Mouse (Mus musculus) intestine, embryonic 15.5 days (tissue): ENCODE results near the gene Dpyd. TPM values are rescaled to one million over a fixed set of nuclear protein-coding genes. Genes with fewer than 3 reads are reported as not detected.

Experiments used
- ATAC-seq: fragments of 200-750 bp; cut with Nextera tagmentation; 2 replicates; pipeline ENCODE4 v1.8.0; 2017; ENCODE audit warnings: moderate TSS enrichment, moderate library complexity
- H3K27ac ChIP-seq: fragments of 300-500 bp; sonication (generic); 2 replicates; pipeline ENCODE4 v1.5.1; 2015; ENCODE audit warnings: mild to moderate bottlenecking, inconsistent platforms
- H3K27me3 ChIP-seq: fragments of 300-500 bp; sonication (generic); replicated peaks from 2 replicates; pipeline ENCODE4 v1.6.1; 2015; ENCODE audit warnings: inconsistent platforms
- H3K36me3 ChIP-seq: fragments of 300-500 bp; sonication (generic); 2 replicates; pipeline ENCODE4 v1.6.1; 2015; ENCODE audit warnings: inconsistent platforms
- H3K4me1 ChIP-seq: fragments of 300-500 bp; sonication (generic); replicated peaks from 2 replicates; pipeline ENCODE4 v1.6.1; 2015; ENCODE audit warnings: inconsistent platforms
- H3K4me2 ChIP-seq: fragments of 300-500 bp; sonication (generic); replicated peaks from 2 replicates; pipeline ENCODE4 v1.6.1; 2015; ENCODE audit warnings: mild to moderate bottlenecking, inconsistent platforms
- H3K4me3 ChIP-seq: fragments of 300-500 bp; sonication (generic); replicated peaks from 2 replicates; pipeline ENCODE4 v1.5.1; 2015; ENCODE audit warnings: inconsistent platforms
- H3K9ac ChIP-seq: fragments of 300-500 bp; sonication (generic); 2 replicates; pipeline ENCODE4 v1.6.1; 2015; ENCODE audit warnings: inconsistent platforms
- H3K9me3 ChIP-seq: fragments of 300-500 bp; sonication (generic); 2 replicates; pipeline ENCODE4 v1.6.1; 2016; ENCODE audit warnings: inconsistent platforms
- WGBS: fragments of 180-500 bp; shearing (Covaris S2); methylation state at CpG from one replicate; pipeline ENCODE4 v1.1.7; 2015; 5-methylcytosine and 5-hydroxymethylcytosine counted together
- polyA plus RNA-seq: library from polyadenylated mRNA; unstranded; fragments of >200 nt; fragmentation: Nextera tagmentation; extraction: Ambion mirVana; gene quantifications from 2 replicates; pipeline ENCODE4 v1.2.1, GENCODE M21; 2015

Gene Dpyd
- polyA plus RNA-seq, 1 experiment from 2014 or later, result 24.2 TPM

DNA sequence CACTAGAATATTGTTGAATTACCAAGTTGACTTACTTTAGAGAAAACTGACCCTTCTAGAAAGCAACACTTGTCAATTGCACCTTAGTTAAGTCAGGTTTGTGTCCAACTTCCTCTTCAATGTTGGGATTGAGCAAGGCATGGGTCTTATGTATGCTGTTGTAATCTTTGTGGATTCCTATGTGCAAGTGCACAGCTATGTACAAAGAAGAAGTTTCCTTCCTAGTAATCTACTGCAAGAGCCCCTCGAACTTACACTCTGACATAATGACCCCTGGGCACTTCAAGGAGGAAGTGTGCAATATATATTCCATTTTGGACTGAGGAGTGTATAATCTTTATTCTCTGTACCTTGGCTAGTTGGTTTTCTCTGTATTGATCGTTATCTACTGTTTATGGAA is 191.7 kb downstream of the Dpyd start:
- Histone ChIP-seq H3K4me3 (no peak overlapping the region), H3K27ac (no peak overlapping the region), H3K27me3 (no peaks in the 10 kb centered on the region), H3K9me3 (no peaks in the 10 kb centered on the region), H3K4me2 (no peak overlapping the region), H3K9ac (no peak overlapping the region), H3K4me1 (no peaks in the 10 kb centered on the region), H3K36me3 (no peaks in the 10 kb centered on the region)
- no peak for ATAC-seq
- WGBS, result 84% methylated on average over 2 of the region's 2 CpGs

DNA sequence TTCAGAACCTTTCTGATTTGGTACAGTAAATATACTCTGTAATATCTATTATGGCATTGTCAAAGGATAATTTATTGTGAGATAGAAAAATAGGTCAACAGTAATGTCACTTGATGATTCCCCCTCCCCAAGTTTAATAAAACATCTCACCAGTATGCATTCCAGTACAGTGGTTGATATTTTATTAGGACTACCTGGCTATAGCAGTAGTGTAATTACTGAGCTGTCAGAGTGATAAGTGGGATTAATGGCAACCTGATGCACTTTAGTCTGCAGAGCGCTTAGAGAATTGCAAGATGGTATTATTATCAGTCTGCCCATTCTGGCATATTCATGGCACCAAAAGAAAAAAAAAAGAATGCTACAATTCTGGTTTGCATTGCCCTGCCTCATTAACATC is 194.2 kb downstream of the Dpyd start:
- no peak for ATAC-seq
- H3K9ac ChIP-seq, result no peak overlapping the region
- no peaks in the 10 kb centered on the region for H3K9me3 ChIP-seq
- H3K4me1 ChIP-seq, result no peaks in the 10 kb centered on the region
- H3K36me3 ChIP-seq, result no peaks in the 10 kb centered on the region
- H3K4me2 ChIP-seq, result no peak overlapping the region
- H3K4me3 ChIP-seq, result no peak overlapping the region
- no peaks in the 10 kb centered on the region for H3K27me3 ChIP-seq
- WGBS, result 58% methylated on average over 1 of the region's 1 CpGs
- no peak overlapping the region for H3K27ac ChIP-seq

DNA sequence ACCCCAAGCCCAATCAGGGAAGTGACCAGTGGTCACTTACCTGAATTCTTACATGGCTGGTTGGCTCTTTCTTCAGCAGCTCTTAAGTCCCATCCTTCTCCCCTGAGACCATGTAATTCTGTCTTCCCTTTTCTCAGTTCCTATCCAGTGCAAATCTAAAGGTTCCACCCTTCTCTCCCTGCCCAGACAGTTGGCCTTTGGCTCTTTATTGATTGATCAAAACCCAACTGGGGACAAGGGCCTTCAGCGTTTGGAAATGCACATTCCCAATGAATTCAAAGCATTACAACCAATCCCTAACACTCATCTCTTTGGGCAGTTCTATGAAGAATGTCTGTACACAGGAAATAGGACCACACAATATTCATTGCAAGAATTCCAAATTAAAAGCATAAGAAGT is 251.0 kb downstream of the Dpyd start:
- WGBS, result 82% methylated on average over 1 of the region's 1 CpGs
- Histone ChIP-seq H3K27ac (no peak overlapping the region), H3K4me3 (no peak overlapping the region), H3K36me3 (no peaks in the 10 kb centered on the region), H3K4me2 (no peak overlapping the region), H3K4me1 (no peaks in the 10 kb centered on the region), H3K9me3 (no peaks in the 10 kb centered on the region), H3K27me3 (no peaks in the 10 kb centered on the region), H3K9ac (no peak overlapping the region)
- ATAC-seq, result no peak

GRCm38 (mm10) chr3:118850613-118851527 is 288.9 kb downstream of the Dpyd start:
- WGBS, result 59% methylated on average over 4 of the region's 4 CpGs

DNA sequence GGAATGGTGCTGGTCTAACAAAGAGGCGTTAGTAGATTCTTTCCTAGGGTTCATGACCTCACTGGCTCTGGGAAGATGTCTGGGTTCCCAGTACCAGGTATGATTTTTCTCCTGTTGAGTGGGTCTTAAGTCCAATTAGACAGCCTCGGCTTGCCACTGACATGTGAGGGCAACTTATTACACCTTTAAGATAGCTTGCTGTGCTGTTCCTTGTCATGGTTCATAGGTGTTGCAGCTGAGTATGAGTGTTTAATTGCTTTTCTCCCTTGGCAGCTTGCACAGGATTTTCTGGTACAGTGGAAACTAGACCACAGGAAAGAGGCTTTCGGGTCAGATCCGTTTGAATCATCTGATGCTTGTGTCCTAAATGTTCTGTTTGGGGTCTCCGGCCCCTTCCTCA is 290.8 kb downstream of the Dpyd start:
- Histone ChIP-seq H3K27ac (no peak overlapping the region), H3K4me1 (no peaks in the 10 kb centered on the region), H3K27me3 (no peaks in the 10 kb centered on the region), H3K4me3 (no peak overlapping the region), H3K4me2 (no peak overlapping the region), H3K9me3 (no peaks in the 10 kb centered on the region), H3K9ac (no peak overlapping the region), H3K36me3 (no peaks in the 10 kb centered on the region)
- no peak for ATAC-seq
- WGBS, result 85% methylated on average over 5 of the region's 5 CpGs

More at GRCm38 (mm10) chr3:118850613-118851527, 288.9 kb downstream of the Dpyd start:
- Histone ChIP-seq H3K36me3 (no peaks in the 10 kb centered on the region), H3K27ac (no peak overlapping the region), H3K9ac (no peak overlapping the region), H3K9me3 (no peaks in the 10 kb centered on the region), H3K27me3 (no peaks in the 10 kb centered on the region), H3K4me1 (no peaks in the 10 kb centered on the region), H3K4me2 (no peak overlapping the region), H3K4me3 (no peak overlapping the region)
- ATAC-seq, result no peak

DNA sequence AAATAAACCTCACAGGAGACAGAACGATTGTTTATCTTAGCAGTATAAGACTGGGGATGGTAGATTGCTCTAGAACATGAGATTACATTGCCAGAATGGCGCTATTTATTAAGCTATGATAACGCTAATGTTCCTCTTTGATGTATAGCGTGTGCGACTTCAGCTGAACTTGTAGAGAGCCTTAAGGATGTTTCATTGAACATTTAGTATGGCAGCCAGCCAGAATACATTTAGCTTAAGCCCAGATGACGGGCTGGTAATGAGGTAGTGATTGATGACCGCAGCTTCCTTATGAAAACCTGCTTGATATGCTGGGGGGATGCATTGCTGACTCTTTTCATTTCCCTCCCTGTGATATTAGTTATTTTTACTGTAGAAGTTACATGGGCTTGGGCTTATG is 293.5 kb downstream of the Dpyd start:
- H3K36me3 ChIP-seq, result no peaks in the 10 kb centered on the region
- H3K9ac ChIP-seq, result no peak overlapping the region
- no peak overlapping the region for H3K27ac ChIP-seq
- no peaks in the 10 kb centered on the region for H3K27me3 ChIP-seq
- ATAC-seq, result no peak
- H3K4me2 ChIP-seq, result no peak overlapping the region
- 54% methylated on average over 7 of the region's 7 CpGs for WGBS
- no peaks in the 10 kb centered on the region for H3K9me3 ChIP-seq
- H3K4me3 ChIP-seq, result no peak overlapping the region
- no peaks in the 10 kb centered on the region for H3K4me1 ChIP-seq

- 57% methylated on average over 10 of the region's 10 CpGs for WGBS
- H3K27me3 ChIP-seq, result no peaks in the 10 kb centered on the region
Observed at GRCm38 (mm10) chr3:118869113-118870107, 307.5 kb downstream of the Dpyd start.

GRCm38 (mm10) chr3:118875871-118876270 is 313.9 kb downstream of the Dpyd start:
- no peaks in the 10 kb centered on the region for H3K36me3 ChIP-seq
- ATAC-seq, result no peak
- H3K27me3 ChIP-seq, result no peaks in the 10 kb centered on the region
- H3K27ac ChIP-seq, result no peak overlapping the region
- H3K4me1 ChIP-seq, result no peaks in the 10 kb centered on the region
- 88% methylated on average over 2 of the region's 2 CpGs for WGBS
- H3K4me2 ChIP-seq, result no peak overlapping the region
- no peaks in the 10 kb centered on the region for H3K9me3 ChIP-seq
- no peak overlapping the region for H3K4me3 ChIP-seq
- H3K9ac ChIP-seq, result no peak overlapping the region

More at GRCm38 (mm10) chr3:118869113-118870107, 307.5 kb downstream of the Dpyd start:
- no peak overlapping the region for H3K9ac ChIP-seq
- H3K4me2 ChIP-seq, result no peak overlapping the region
- H3K4me3 ChIP-seq, result no peak overlapping the region
- no peaks in the 10 kb centered on the region for H3K36me3 ChIP-seq
- ATAC-seq, result no peak
- H3K4me1 ChIP-seq, result no peaks in the 10 kb centered on the region
- H3K27ac ChIP-seq, result no peak overlapping the region
- H3K9me3 ChIP-seq, result no peaks in the 10 kb centered on the region

- Histone ChIP-seq H3K4me2 (no peak overlapping the region), H3K4me1 (no peaks in the 10 kb centered on the region), H3K9me3 (no peaks in the 10 kb centered on the region), H3K27me3 (no peaks in the 10 kb centered on the region), H3K36me3 (no peaks in the 10 kb centered on the region), H3K4me3 (no peak overlapping the region), H3K9ac (no peak overlapping the region), H3K27ac (no peak overlapping the region)
- WGBS, result 82% methylated on average over 11 of the region's 11 CpGs
- no peak for ATAC-seq
Observed at GRCm38 (mm10) chr3:118899036-118899435, 337.1 kb downstream of the Dpyd start.

DNA sequence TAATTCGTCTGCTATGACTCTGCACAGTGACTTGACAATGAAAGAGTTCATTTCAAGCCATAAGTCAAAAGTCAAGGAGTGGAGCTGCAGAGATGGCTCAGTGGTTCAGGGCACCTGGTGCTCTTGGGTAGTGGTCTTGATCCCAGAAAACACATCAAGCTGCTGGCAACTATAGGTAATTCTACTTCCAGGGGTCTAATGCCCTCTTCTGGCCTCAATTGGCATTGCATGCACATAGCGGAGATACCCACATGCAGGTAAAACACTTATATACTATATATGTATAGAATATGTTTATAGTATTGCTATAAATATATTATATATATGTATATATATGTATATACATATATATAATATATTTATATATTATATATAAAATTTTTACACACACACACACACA is 429.4 kb downstream of the Dpyd start:
- Histone ChIP-seq H3K27ac (no peak overlapping the region), H3K4me3 (no peak overlapping the region), H3K9ac (no peak overlapping the region), H3K9me3 (no peaks in the 10 kb centered on the region), H3K36me3 (no peaks in the 10 kb centered on the region), H3K4me2 (no peak overlapping the region), H3K27me3 (no peaks in the 10 kb centered on the region), H3K4me1 (no peaks in the 10 kb centered on the region)
- no peak for ATAC-seq
- 89% methylated on average over 2 of the region's 2 CpGs for WGBS

GRCm38 (mm10) chr3:118991793-118992192 is 429.9 kb downstream of the Dpyd start:
- H3K4me3 ChIP-seq, result no peak overlapping the region
- 80% methylated on average over 4 of the region's 4 CpGs for WGBS

DNA sequence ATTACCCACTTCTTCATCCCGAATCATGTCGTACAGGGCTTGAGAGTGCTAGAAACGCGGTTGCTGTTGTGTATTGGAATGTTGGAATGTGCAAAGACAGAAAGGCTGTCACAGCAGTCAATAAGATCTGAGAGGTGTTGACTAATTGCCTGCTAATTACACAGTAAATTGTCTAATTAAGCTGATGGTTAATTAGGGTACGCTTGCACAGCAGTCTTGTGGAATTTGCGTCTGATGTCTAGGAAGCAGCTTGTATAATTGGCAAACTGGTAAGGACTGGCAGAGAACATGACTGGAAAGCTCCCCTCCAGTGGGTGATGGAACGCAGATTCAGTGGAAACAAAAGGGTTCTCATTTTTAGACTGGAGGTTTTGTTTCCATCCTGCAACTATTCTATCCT is 459.3 kb downstream of the Dpyd start:
- 73% methylated on average over 7 of the region's 7 CpGs for WGBS
- no peaks in the 10 kb centered on the region for H3K4me1 ChIP-seq
- no peak for ATAC-seq
- H3K4me2 ChIP-seq, result no peak overlapping the region
- H3K27ac ChIP-seq, result no peak overlapping the region
- H3K9me3 ChIP-seq, result no peaks in the 10 kb centered on the region
- H3K27me3 ChIP-seq, result no peaks in the 10 kb centered on the region
- H3K36me3 ChIP-seq, result no peaks in the 10 kb centered on the region
- no peak overlapping the region for H3K4me3 ChIP-seq
- H3K9ac ChIP-seq, result no peak overlapping the region

More at GRCm38 (mm10) chr3:118991793-118992192, 429.9 kb downstream of the Dpyd start:
- no peaks in the 10 kb centered on the region for H3K9me3 ChIP-seq
- no peak overlapping the region for H3K9ac ChIP-seq
- no peak for ATAC-seq
- no peak overlapping the region for H3K27ac ChIP-seq
- H3K36me3 ChIP-seq, result no peaks in the 10 kb centered on the region
- H3K4me2 ChIP-seq, result no peak overlapping the region
- H3K27me3 ChIP-seq, result no peaks in the 10 kb centered on the region
- no peaks in the 10 kb centered on the region for H3K4me1 ChIP-seq
